Mouse (Mus musculus): Measurements from ENCODE around the gene Styx. TPM values are rescaled to one million over a fixed set of nuclear protein-coding genes. Genes with fewer than 3 reads are reported as not detected.
A peak's percentile ranks its signal among the peaks of the same experiment; 100 is the strongest.

Styx gene
- polyA plus RNA-seq, 1 experiment: 20.9 TPM

DNA sequence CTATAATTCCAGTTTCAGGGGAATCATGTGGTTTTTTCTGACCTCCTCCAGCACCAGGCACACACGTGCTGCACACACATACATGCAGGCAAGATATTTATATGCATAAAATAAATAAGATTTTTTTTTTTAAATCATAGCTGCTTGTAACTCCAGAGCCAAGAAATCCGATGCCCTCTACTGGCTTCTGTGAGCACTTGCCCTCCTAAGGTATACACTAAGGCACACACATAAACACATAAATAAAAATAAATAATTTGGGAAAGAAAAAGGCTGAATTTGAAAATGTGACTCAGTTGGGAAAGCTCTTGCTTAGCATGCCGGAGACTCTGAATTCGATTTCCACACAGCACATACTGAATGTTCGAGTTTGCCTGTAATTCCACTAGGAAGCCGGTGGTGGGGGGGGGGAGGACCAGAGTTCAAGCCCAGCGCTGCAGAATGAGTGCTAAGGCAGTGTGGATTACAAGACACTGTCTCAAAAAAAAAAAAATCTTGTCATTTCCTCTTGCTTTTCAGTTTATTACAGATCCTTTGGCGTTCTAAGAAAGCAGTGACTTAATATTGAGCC is 21.8 kb upstream of the Styx start:
- H3K27ac ChIP-seq (ENCODE audit: insufficient read depth, low read length): peak overlapping the region; percentile 6
- TF ChIP-seq POLR2A (IDR thresholded peaks at IDR 0.05; ENCODE audit: low read depth, low read length): no peak
- no peak; the same call in 1 of the 2 replicates for TF ChIP-seq CTCF (IDR thresholded peaks at IDR 0.05; ENCODE audit: borderline replicate concordance, insufficient read depth, low read length)

DNA sequence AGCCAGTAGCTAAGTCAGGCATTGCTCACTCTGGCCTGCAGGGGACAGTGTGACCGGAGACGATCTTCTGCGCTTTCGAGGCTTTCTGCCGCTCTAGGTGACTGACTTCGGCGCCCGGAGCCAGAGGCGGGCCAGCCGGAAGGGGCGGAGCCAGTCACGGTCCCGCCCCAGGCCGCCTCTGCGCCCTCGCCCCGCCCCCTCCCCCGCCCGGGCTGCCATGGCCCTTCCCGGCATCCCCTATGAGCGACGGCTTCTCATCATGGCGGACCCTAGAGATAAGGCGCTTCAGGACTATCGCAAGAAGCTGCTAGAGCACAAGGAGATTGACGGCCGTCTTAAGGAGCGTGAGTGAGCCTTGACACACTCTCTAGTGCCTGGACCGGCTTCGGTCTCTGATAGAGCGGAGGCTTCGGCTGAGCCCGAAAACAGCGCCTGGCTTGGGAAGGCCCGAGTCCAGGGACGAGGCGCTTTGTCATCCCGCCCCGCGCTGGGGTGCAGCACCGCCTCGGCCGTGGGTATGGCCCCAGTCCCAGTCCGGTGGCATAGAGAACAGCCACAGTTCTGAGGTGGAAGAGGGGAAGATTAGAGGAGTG is 21.2 kb upstream of the Styx start, which contains the start of gene Psmc6:
Gene Psmc6, plus strand, starts transcription at position 200 of the 593 bp plus-strand sequence.
- TF ChIP-seq CTCF (IDR thresholded peaks at IDR 0.05; ENCODE audit: borderline replicate concordance, insufficient read depth, low read length): peak; percentile 94
- peak; percentile 97 for TF ChIP-seq POLR2A (IDR thresholded peaks at IDR 0.05; ENCODE audit: low read depth, low read length)
- Histone ChIP-seq H3K27ac (ENCODE audit: insufficient read depth, low read length) (peak within 1 kb of the TSS; percentile 73), H3K4me1 (ENCODE audit: control insufficient read depth, insufficient read depth, low read length) (peaks cover 7% of the 10 kb centered on the region; the same call in 1 of the 2 replicates), H3K4me3 (ENCODE audit: insufficient read depth, low read length) (peak within 1 kb of the TSS; percentile 99)

More for the DNA sequence above, 21.8 kb upstream of the Styx start:
- H3K4me3 ChIP-seq (ENCODE audit: insufficient read depth, low read length): peak overlapping the region; percentile 35
- peaks cover 7% of the 10 kb centered on the region; the same call in 1 of the 2 replicates for H3K4me1 ChIP-seq (ENCODE audit: control insufficient read depth, insufficient read depth, low read length)

DNA sequence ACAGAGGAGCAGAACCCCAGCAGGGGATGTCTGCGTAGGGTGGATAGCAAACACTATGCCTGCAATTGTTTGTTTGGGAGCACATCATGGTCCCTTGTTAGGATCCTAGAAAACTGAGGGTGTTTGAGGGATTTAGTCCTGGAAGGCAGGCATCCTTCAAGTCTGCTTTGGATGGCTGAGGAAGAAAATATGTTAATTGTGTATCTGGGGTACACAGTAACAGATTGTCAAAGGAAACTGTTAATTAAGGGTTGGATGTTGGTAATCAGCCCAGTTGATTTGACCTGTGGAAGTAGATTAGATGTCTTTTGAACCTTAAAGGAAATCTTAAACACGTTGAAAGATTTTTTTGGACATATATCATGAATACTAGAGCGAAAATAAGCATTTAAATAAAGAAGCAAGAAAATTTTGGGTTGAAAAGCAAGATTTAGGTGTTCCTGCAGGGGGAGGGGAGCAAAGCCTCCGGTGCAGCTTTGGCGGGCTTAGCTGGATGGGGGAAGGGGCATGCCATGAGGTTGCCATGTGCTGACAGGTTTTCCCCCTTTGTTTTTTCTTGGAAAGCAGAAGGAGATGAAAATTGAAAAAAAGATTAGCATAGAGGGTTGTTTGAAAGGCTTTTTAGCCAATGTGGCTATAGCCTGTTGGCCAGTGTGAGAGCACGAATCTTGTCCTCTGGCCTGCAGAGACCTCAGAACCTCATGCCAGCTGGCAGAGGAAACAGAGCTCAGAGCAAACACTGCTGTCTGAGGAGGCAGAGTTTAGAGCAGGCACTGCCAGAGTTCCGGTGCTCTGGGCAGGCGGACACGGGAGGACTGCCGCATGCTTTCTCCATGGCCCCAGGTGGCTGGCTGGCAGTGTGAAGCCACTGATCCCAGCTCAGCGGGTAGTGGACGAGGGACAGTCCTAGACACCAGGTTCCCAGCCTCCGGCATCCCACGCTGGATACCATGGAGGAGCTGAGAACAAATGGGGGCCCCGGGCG is 13.6 kb downstream of the Styx start:
- TF ChIP-seq CTCF (IDR thresholded peaks at IDR 0.05; ENCODE audit: borderline replicate concordance, insufficient read depth, low read length) (no peak), POLR2A (IDR thresholded peaks at IDR 0.05; ENCODE audit: low read depth, low read length) (no peak)
- H3K4me1 ChIP-seq (ENCODE audit: control insufficient read depth, insufficient read depth, low read length): no peaks in the 10 kb centered on the region
- H3K27ac ChIP-seq (ENCODE audit: insufficient read depth, low read length): no peak overlapping the region
- no peak overlapping the region for H3K4me3 ChIP-seq (ENCODE audit: insufficient read depth, low read length)

DNA sequence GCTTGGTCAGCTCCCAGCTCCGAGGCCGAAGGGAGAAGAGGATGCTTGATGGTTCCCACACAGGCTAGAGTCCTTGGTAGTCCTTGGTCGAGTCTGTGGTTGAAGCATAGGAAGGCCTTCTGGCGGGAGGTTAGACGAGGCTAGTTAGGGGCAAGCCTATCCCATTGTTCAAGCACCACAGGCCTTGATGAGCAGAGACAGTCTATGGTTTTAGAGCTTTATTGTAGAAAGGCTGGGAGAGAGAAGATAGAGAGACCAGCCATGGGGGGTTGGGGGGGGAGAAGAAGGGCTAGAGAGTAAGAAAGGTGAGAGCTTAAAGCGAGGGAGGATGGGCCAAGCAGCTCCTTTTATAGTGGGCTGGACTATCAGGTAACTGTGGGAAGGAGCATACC is 14.3 kb downstream of the Styx start:
- Histone ChIP-seq H3K4me1 (ENCODE audit: control insufficient read depth, insufficient read depth, low read length) (no peaks in the 10 kb centered on the region), H3K27ac (ENCODE audit: insufficient read depth, low read length) (no peak overlapping the region), H3K4me3 (ENCODE audit: insufficient read depth, low read length) (no peak overlapping the region)
- TF ChIP-seq CTCF (IDR thresholded peaks at IDR 0.05; ENCODE audit: borderline replicate concordance, insufficient read depth, low read length) (no peak), POLR2A (IDR thresholded peaks at IDR 0.05; ENCODE audit: low read depth, low read length) (no peak)

DNA sequence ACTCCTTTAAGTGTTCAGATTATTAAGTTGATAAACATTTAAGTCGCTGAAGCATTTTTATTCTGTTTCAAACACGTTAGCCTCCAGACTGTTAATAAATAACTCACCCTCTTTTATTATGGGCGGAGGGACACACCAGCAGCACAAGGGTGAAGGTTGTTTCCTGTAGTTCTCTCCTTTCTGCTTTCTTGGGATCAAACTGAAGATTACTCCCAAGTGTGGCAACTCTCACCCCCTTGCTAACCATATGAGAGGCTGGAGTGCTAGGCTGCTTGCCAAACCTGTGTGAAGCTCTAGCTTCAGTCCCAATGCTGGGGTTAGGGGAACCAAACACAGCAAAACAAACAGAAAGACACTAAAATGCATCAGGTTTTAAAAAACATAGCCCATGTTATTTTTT is 27.9 kb downstream of the Styx start:
- no peak for TF ChIP-seq CTCF (IDR thresholded peaks at IDR 0.05; ENCODE audit: borderline replicate concordance, insufficient read depth, low read length)
- TF ChIP-seq POLR2A (IDR thresholded peaks at IDR 0.05; ENCODE audit: low read depth, low read length): no peak
- no peak overlapping the region for H3K27ac ChIP-seq (ENCODE audit: insufficient read depth, low read length)
- no peaks in the 10 kb centered on the region for H3K4me1 ChIP-seq (ENCODE audit: control insufficient read depth, insufficient read depth, low read length)
- H3K4me3 ChIP-seq (ENCODE audit: insufficient read depth, low read length): no peak overlapping the region

DNA sequence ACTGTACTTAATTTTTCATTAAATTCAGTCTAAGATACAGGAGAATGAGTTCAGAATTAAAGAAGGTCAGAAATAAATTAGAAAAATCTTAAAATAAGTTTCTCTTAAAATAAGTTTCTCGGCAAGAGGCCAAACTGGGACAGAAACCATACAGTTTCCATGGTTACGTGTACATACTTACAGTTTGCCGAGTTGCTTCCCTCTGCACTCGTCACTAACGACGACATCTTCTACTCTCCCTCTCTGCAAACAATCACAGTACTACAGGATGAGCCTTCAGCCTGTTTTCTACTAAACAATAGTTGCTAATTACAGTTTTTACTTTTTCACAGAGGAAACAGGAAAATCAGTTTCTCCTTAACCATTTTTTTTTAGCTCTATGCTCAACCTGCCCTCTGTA is 29.9 kb downstream of the Styx start:
- no peaks in the 10 kb centered on the region for H3K4me1 ChIP-seq (ENCODE audit: control insufficient read depth, insufficient read depth, low read length)
- TF ChIP-seq POLR2A (IDR thresholded peaks at IDR 0.05; ENCODE audit: low read depth, low read length) (no peak), CTCF (IDR thresholded peaks at IDR 0.05; ENCODE audit: borderline replicate concordance, insufficient read depth, low read length) (no peak)
- H3K27ac ChIP-seq (ENCODE audit: insufficient read depth, low read length): no peak overlapping the region
- H3K4me3 ChIP-seq (ENCODE audit: insufficient read depth, low read length): no peak overlapping the region

DNA sequence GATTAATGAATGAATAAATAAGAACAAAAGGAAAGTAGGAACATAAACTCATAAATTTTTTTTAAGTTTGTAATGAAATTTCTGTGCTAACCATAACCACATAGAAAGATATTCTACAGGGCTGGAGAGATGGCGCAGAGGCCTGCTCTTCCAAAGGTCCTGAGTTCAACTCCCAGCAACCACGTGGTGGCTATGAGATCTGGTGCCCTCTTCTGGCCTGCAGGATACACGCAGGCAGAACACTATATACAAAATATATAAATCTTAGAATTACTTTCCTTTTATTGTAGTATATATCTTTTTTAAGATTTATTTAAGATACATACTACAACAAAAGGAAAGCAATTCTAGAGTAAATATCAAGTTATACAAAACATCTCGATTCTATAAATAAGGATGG is 32.0 kb downstream of the Styx start:
- no peak overlapping the region for H3K27ac ChIP-seq (ENCODE audit: insufficient read depth, low read length)
- H3K4me3 ChIP-seq (ENCODE audit: insufficient read depth, low read length): no peak overlapping the region
- no peaks in the 10 kb centered on the region for H3K4me1 ChIP-seq (ENCODE audit: control insufficient read depth, insufficient read depth, low read length)
- TF ChIP-seq POLR2A (IDR thresholded peaks at IDR 0.05; ENCODE audit: low read depth, low read length) (no peak), CTCF (IDR thresholded peaks at IDR 0.05; ENCODE audit: borderline replicate concordance, insufficient read depth, low read length) (peak; percentile 35; the same call in 1 of the 2 replicates)

DNA sequence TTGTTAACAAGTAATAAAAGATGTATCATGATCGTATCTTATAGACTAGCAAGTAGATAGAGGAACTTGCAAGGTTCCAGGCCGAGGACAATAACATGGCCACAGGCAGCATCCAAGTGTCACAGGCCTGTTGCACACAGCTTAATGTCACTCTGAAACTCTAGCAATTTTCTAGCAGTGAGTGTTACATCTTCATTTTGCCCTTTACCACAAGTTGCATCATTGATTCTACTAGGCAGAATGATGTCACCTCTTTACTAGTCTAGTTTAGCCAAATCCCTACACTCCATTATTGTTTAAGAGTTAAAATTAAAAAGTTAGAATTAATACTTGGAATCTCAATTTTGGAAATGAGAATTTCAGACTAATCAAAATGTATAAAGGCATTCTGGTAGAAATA is 34.7 kb downstream of the Styx start:
- no peak overlapping the region for H3K4me3 ChIP-seq (ENCODE audit: insufficient read depth, low read length)
- 0 out of 2 replicates have a peak, but pooled peaks cover 2% of the 10 kb centered on the region for H3K4me1 ChIP-seq (ENCODE audit: control insufficient read depth, insufficient read depth, low read length)
- no peak overlapping the region for H3K27ac ChIP-seq (ENCODE audit: insufficient read depth, low read length)
- TF ChIP-seq CTCF (IDR thresholded peaks at IDR 0.05; ENCODE audit: borderline replicate concordance, insufficient read depth, low read length) (no peak), POLR2A (IDR thresholded peaks at IDR 0.05; ENCODE audit: low read depth, low read length) (no peak)

DNA sequence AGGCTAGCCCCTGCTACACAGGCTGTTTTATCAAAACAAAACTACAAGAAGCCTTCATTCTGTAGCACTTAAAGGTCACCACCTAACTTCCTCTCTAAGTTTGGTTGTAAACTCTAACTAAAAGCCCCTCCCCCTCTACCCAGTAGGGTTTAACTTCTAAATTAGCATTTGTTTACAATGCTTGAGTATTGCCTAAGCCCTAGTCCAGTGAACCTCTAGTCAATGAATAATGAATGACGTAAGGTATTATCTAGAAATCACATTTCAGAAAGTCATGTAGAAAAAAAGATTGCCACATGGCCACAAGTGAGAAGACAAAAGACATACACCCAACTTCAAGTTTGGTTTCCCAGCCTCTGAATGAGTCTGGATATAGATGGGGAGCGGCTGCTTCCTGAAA is 36.6 kb downstream of the Styx start:
- TF ChIP-seq CTCF (IDR thresholded peaks at IDR 0.05; ENCODE audit: borderline replicate concordance, insufficient read depth, low read length): no peak
- no peak for TF ChIP-seq POLR2A (IDR thresholded peaks at IDR 0.05; ENCODE audit: low read depth, low read length)
- Histone ChIP-seq H3K27ac (ENCODE audit: insufficient read depth, low read length) (peak overlapping the region; percentile 50; the same call in 1 of the 2 replicates), H3K4me1 (ENCODE audit: control insufficient read depth, insufficient read depth, low read length) (0 out of 2 replicates have a peak, but pooled peaks cover 2% of the 10 kb centered on the region), H3K4me3 (ENCODE audit: insufficient read depth, low read length) (peak overlapping the region; percentile 87)

Data from embryonic fibroblast, embryonic 13.5 days (primary cell).